Mouse (Mus musculus) lung, postnatal 0 days (tissue): ENCODE measurements at regions not wholly inside any gene's neighbourhood (a gene's known extent, or its start where the extent isn't known, plus 50 kb on each side); places are given as distances from the start of the nearest gene placed in this dataset.

Experiments
- ATAC-seq: fragments of 200-750 bp; cut with Nextera tagmentation; 2 replicates; pipeline ENCODE4 v1.8.0; 2017; ENCODE audit warnings: moderate library complexity
- DNase-seq: peaks from one replicate; pipeline ENCODE4 v3.0.0-alpha.2; 2016; ENCODE audit warnings: low spot score
- H3K27ac ChIP-seq: fragments of 300-500 bp; sonication (generic); 2 replicates; pipeline ENCODE4 v1.5.1; 2014; ENCODE audit warnings: antibody characterized with exemption, mild to moderate bottlenecking, low read length, mixed read lengths
- H3K27me3 ChIP-seq: fragments of 300-500 bp; sonication (generic); replicated peaks from 2 replicates; pipeline ENCODE4 v1.6.1; 2014; ENCODE audit warnings: low read length, mixed read lengths; ENCODE audit not compliant: insufficient read depth
- H3K36me3 ChIP-seq: fragments of 300-500 bp; sonication (generic); 2 replicates; pipeline ENCODE4 v1.6.1; 2014; ENCODE audit warnings: low read length, mixed read lengths; ENCODE audit not compliant: insufficient read depth
- H3K4me1 ChIP-seq: fragments of 300-500 bp; sonication (generic); 2 replicates; pipeline ENCODE4 v1.6.1; 2014; ENCODE audit warnings: antibody characterized with exemption, low read depth, low read length, mixed read lengths; ENCODE audit not compliant: insufficient read depth
- H3K4me2 ChIP-seq: fragments of 300-500 bp; sonication (generic); replicated peaks from 2 replicates; pipeline ENCODE4 v1.6.1; 2014; ENCODE audit warnings: low read depth, mild to moderate bottlenecking, low read length, moderate library complexity, mixed read lengths
- H3K4me3 ChIP-seq: fragments of 300-500 bp; sonication (generic); 2 replicates; pipeline ENCODE4 v1.5.1; 2014; ENCODE audit warnings: low read depth, low read length
- H3K9ac ChIP-seq: fragments of 300-500 bp; sonication (generic); replicated peaks from 2 replicates; pipeline ENCODE4 v1.6.1; 2014; ENCODE audit warnings: low read depth, mild to moderate bottlenecking
- H3K9me3 ChIP-seq: fragments of 300-500 bp; sonication (generic); 2 replicates; pipeline ENCODE4 v1.6.1; 2016; ENCODE audit warnings: low read length, mixed read lengths
- CTCF ChIP-seq: IDR thresholded peaks from 2 replicates; pipeline ENCODE4 v1.5.1; 2016; ENCODE audit warnings: antibody characterized with exemption, mild to moderate bottlenecking
- EP300 ChIP-seq: IDR thresholded peaks from 2 replicates; pipeline ENCODE4 v1.6.1; 2016; ENCODE audit warnings: antibody characterized with exemption, mild to moderate bottlenecking, control low read depth
- WGBS: fragments of 180-500 bp; shearing (Covaris S2); extraction: QIAGEN DNeasy Blood & Tissue Kit; methylation state at CpG from one replicate; pipeline ENCODE4 v1.1.7; 2014; 5-methylcytosine and 5-hydroxymethylcytosine counted together

DNA sequence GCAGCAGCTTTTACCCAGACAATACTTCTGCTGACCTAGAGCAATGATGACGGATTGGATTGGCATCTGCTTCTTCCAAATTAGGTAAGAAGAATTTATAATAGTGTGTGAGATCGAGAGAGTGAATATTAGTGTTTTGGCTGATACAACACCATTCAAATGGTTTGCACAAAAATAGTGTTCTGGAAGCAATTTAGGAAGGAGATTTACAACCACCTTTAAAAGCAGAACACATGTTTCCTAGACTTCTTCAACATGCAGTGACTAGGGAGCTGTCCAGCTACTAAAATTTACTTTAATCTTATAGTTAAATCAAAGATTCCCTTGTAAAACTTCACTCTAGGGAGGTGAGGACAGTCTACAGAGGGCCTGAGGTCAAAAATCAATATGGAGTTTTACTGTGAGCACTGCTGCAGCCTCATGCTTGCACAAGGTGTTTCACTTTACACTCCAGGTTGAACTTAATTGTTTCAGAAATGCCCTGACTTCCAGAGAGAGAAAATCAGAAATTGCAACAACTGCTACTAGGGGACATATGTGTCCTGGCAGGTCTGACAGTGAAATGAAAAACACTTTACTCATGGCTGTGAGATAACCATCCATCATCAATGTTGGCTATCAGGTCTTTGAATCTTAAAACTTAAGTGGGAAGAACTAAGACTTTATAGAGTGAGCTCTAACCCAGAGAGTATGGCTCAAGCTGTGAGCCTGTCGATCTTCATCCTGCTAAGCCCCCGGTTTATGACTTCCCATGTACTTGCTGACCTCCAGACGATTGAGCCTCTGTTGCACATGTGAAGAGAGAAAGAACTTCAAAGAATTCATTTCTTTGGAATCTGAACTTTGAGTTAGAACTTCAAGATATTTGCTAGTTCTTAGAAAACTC, 657.6 kb upstream of the Fat3 start:
- DNase-seq = no peak
- Histone ChIP-seq H3K27ac (no peak overlapping the region), H3K4me3 (no peak overlapping the region), H3K4me2 (no peak overlapping the region), H3K9me3 (no peaks in the 10 kb centered on the region), H3K9ac (no peak overlapping the region), H3K36me3 (no peaks in the 10 kb centered on the region), H3K27me3 (no peaks in the 10 kb centered on the region), H3K4me1 (no peaks in the 10 kb centered on the region)
- TF ChIP-seq EP300 (no peak), CTCF (no peak)
- no peak for ATAC-seq
- WGBS = 64% methylated on average over 5 of the region's 5 CpGs

DNA sequence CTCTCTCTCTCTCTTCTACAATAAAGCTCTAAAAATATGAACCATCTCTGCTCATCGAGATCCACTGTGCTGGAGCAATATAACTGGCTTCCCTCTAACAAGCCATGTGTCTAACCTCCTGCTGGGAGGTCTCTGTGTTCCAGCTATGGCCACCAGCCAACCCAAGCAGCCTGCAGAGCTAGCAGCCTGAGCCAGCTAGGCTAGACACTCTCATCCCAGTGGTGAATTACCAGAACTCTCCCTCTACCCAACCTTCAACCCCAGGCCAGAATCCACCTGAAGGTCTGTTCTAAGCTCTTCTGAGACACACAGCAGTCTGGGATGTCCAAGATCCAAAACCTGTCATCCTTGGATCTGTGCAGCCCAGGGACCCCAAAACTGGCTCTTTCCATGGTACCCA, 651.3 kb upstream of the Fat3 start:
- WGBS = 59% methylated on average over 1 of the region's 1 CpGs
- no peaks in the 10 kb centered on the region for H3K27me3 ChIP-seq
- DNase-seq = no peak
- no peak overlapping the region for H3K9ac ChIP-seq
- TF ChIP-seq CTCF = no peak
- no peak for TF ChIP-seq EP300
- no peak overlapping the region for H3K4me3 ChIP-seq
- ATAC-seq = no peak
- H3K27ac ChIP-seq = no peak overlapping the region
- H3K4me1 ChIP-seq = no peaks in the 10 kb centered on the region
- no peaks in the 10 kb centered on the region for H3K9me3 ChIP-seq
- H3K36me3 ChIP-seq = no peaks in the 10 kb centered on the region
- no peak overlapping the region for H3K4me2 ChIP-seq

DNA sequence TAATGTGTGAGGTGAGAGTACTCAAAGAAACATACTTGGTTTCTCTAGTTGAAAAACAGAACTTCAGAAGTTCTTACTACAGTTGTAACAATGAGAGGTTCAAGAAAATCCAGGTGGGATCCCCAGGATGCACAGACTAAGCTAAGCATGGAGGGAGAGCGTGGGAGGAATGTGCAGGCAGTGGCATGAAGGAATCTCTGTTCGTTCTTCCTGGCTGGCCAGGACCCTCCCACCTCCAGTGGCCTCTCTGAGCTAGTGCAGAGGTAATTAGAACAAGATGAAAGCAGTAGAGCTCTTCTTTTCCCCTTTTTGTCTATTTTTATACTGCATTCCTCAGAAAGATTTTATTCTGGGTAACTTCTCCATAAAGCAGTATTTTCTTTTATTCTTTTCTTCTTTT, 648.3 kb upstream of the Fat3 start:
- Histone ChIP-seq H3K36me3 (no peaks in the 10 kb centered on the region), H3K4me2 (no peak overlapping the region), H3K4me1 (no peaks in the 10 kb centered on the region), H3K27ac (no peak overlapping the region), H3K27me3 (no peaks in the 10 kb centered on the region), H3K9me3 (no peaks in the 10 kb centered on the region), H3K9ac (no peak overlapping the region), H3K4me3 (no peak overlapping the region)
- TF ChIP-seq EP300 (no peak), CTCF (no peak)
- DNase-seq (no peak), ATAC-seq (no peak)
- 50% methylated on average over 2 of the region's 2 CpGs for WGBS
